ENCODE assay signal across 7 mouse cellular contexts in the genomic region with DNA sequence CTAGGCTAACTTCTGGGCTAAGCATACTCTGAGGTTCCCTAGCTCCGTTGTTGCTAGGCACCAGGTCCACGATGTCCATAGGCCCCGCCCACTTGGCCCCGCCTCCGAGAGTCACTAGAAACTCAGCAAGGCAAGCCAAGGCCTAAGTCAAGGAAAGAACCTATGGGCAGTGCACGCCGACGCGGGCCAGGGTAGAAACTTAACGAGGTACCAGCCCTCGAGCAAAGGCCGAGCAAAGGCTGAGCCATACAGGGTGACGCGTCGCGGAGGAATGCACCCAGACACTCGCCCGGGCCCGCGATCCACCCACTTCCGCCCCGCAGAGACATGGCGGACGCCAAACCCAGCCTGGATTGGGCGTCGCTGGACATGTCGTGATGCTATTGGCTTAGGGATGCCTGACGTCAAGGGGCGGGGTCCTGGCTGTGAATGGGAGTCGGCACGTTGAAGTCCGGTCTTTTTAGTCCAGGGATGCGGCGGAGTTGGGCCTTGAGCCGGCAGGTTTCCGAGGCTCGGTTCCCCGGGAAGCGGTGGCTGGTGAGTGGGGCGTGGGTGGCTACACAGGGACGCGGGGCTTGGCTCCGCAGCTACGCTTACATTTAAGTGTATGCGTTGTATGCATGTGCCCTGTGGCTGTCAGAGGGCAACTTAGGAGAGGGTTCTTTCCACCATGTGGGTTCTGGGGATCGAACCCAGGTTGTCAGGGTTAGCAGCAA. TPM values are rescaled to one million over a fixed set of nuclear protein-coding genes. Genes with fewer than 3 reads are reported as not detected.
DNase-seq lines count a peak whose midpoint lies in the region; ATAC-seq lines count a peak whose summit lies in the region.

A gene (minus strand): TSS at position 275 of the 716 bp plus-strand sequence.
A gene (plus strand): TSS at position 428 of the 716 bp plus-strand sequence.

- WGBS in embryonic facial prominence, embryonic 10.5 days, result under 1% methylated on average over 46 of the region's 46 CpGs
- under 1% methylated on average over 46 of the region's 46 CpGs for WGBS in limb, embryonic 10.5 days
- WGBS in midbrain, embryonic 13.5 days, result under 1% methylated on average over 46 of the region's 46 CpGs

- H3K4me1 ChIP-seq in embryonic facial prominence, embryonic 10.5 days, result peaks cover 51% of the 10 kb centered on the region
- H3K4me1 ChIP-seq in limb, embryonic 10.5 days, result peaks cover 31% of the 10 kb centered on the region
- H3K4me1 ChIP-seq in midbrain, embryonic 13.5 days (replicated peaks), result peaks cover 16% of the 10 kb centered on the region

- H3K27ac ChIP-seq in embryonic facial prominence, embryonic 10.5 days (replicated peaks), result peak within 1 kb of the TSS; percentile 84
- H3K27ac ChIP-seq in limb, embryonic 10.5 days, result peak within 1 kb of the TSS; percentile 79
- peak within 1 kb of the TSS; percentile 48; the same call in 1 of the 2 replicates for H3K27ac ChIP-seq in midbrain, embryonic 13.5 days

- H3K27me3 ChIP-seq in embryonic facial prominence, embryonic 10.5 days (replicated peaks; ENCODE audit: low read depth, poor library complexity, severe bottlenecking), result peaks cover 26% of the 10 kb centered on the region
- peaks cover 13% of the 10 kb centered on the region for H3K27me3 ChIP-seq in limb, embryonic 10.5 days (ENCODE audit: low read depth, poor library complexity, severe bottlenecking)
- peaks cover 10% of the 10 kb centered on the region; the same call in 1 of the 2 replicates for H3K27me3 ChIP-seq in midbrain, embryonic 13.5 days

- H3K4me3 ChIP-seq in embryonic facial prominence, embryonic 10.5 days, result peak within 1 kb of the TSS; percentile 77
- H3K4me3 ChIP-seq in limb, embryonic 10.5 days, result peak within 1 kb of the TSS; percentile 66
- peak within 1 kb of the TSS; percentile 62 for H3K4me3 ChIP-seq in midbrain, embryonic 13.5 days (replicated peaks)

- no peaks in the 10 kb centered on the region for H3K36me3 ChIP-seq in embryonic facial prominence, embryonic 10.5 days (replicated peaks)
- H3K36me3 ChIP-seq in limb, embryonic 10.5 days, result no peaks in the 10 kb centered on the region
- no peaks in the 10 kb centered on the region for H3K36me3 ChIP-seq in midbrain, embryonic 13.5 days

- peak; percentile 94 for ATAC-seq in granulocyte monocyte progenitor cell, adult 5-6 weeks (replicated peaks; ENCODE audit: poor library complexity, severe bottlenecking)
- ATAC-seq in midbrain, embryonic 13.5 days, result peak; percentile 98

- H3K4me2 ChIP-seq in midbrain, embryonic 13.5 days (replicated peaks), result peak within 1 kb of the TSS; percentile 74

- H3K9me3 ChIP-seq in embryonic facial prominence, embryonic 10.5 days, result no peaks in the 10 kb centered on the region
- no peaks in the 10 kb centered on the region for H3K9me3 ChIP-seq in limb, embryonic 10.5 days (replicated peaks)
- no peaks in the 10 kb centered on the region for H3K9me3 ChIP-seq in midbrain, embryonic 13.5 days

- peak; percentile 98 for DNase-seq in adrenal gland, postnatal 10 days
- peak; percentile 98 for DNase-seq in embryonic facial prominence, embryonic 10.5 days (ENCODE audit: low spot score)
- DNase-seq in kidney, adult 11 months, result peak; percentile 98
- DNase-seq in limb, embryonic 10.5 days (ENCODE audit: low spot score), result peak; percentile 98
- DNase-seq in spleen, adult 12 weeks (ENCODE audit: low spot score), result peak; percentile 94

- H3K9ac ChIP-seq in midbrain, embryonic 13.5 days (replicated peaks), result peak within 1 kb of the TSS; percentile 66

RNA-seq across cellular contexts. Expression of the first gene that starts in this region (rescaled TPM):
- total RNA-seq in adrenal gland, postnatal 10 days (2021), result under 1 TPM in 1 of 2 experiments, not detected in 1; 0.15 TPM
- polyA plus RNA-seq in embryonic facial prominence, embryonic 10.5 days (2016; fragmentation: Nextera tagmentation; extraction: Ambion mirVana), result 0.31 and 0.34 TPM in 2 replicates
- total RNA-seq in granulocyte monocyte progenitor cell, adult 5-6 weeks (2014; fragmentation: Nextera tagmentation), result 0.15 TPM in 1 of 2 replicates, not detected in the other
- total RNA-seq in granulocyte monocyte progenitor cell, adult 5-6 weeks (2017), result 0.09 and 0.26 TPM in 2 replicates
- polyA plus RNA-seq in limb, embryonic 10.5 days (2016; fragmentation: Nextera tagmentation; extraction: Ambion mirVana), result 0.23 and 0.38 TPM in 2 replicates
- polyA plus RNA-seq in midbrain, embryonic 13.5 days (2015; fragmentation: Nextera tagmentation; extraction: Ambion mirVana), result 0.35 and 0.52 TPM in 2 replicates

RNA-seq across cellular contexts. Expression of the second gene that starts in this region (rescaled TPM):
- 1 to 10 TPM; 4.8 to 5.0 TPM for total RNA-seq in adrenal gland, postnatal 10 days (2021)
- 5.3 and 6.4 TPM in 2 replicates for polyA plus RNA-seq in embryonic facial prominence, embryonic 10.5 days (2016; fragmentation: Nextera tagmentation; extraction: Ambion mirVana)
- total RNA-seq in granulocyte monocyte progenitor cell, adult 5-6 weeks (2014; fragmentation: Nextera tagmentation), result 3.5 and 4.7 TPM in 2 replicates
- 2.9 and 3.0 TPM in 2 replicates for total RNA-seq in granulocyte monocyte progenitor cell, adult 5-6 weeks (2017)
- 5.3 and 5.6 TPM in 2 replicates for polyA plus RNA-seq in limb, embryonic 10.5 days (2016; fragmentation: Nextera tagmentation; extraction: Ambion mirVana)
- polyA plus RNA-seq in midbrain, embryonic 13.5 days (2015; fragmentation: Nextera tagmentation; extraction: Ambion mirVana), result 4.1 and 4.2 TPM in 2 replicates

Comparison
In these comparisons a context has a peak if more than half of its experiments do, and no peak if none do; other contexts are left out.
1. Peak in every context shown above with its lines: DNase-seq, ATAC-seq, H3K4me3 ChIP-seq and H3K27ac ChIP-seq.